Mouse (Mus musculus) cerebellum, adult 2 months (tissue): ENCODE data around the gene Atg9b. TPM values are rescaled to one million over a fixed set of nuclear protein-coding genes. Genes with fewer than 3 reads are reported as not detected.
A peak's percentile ranks its signal among the peaks of the same experiment; 100 is the strongest.

ENCODE experiments used
- DNase-seq, 2 experiments: peaks; one replicate each; pipeline ENCODE4 v3.0.0; 2021
- H3K27ac ChIP-seq: fragments of 200-500 bp; 2 replicates; pipeline ENCODE4 v1.5.1; 2012; ENCODE audit warnings: low read length, control low read depth, inconsistent platforms; ENCODE audit not compliant: insufficient read depth
- H3K27me3 ChIP-seq: fragments of 200-500 bp; 2 replicates; pipeline ENCODE4 v1.6.1; 2012; ENCODE audit warnings: inconsistent platforms, mild to moderate bottlenecking, low read length, moderate library complexity; ENCODE audit not compliant: control insufficient read depth, insufficient read depth
- H3K4me1 ChIP-seq: fragments of 200-500 bp; 2 replicates; pipeline ENCODE4 v1.6.1; 2011; ENCODE audit warnings: low read length; ENCODE audit not compliant: control insufficient read depth, insufficient read depth
- H3K4me3 ChIP-seq: fragments of 200-500 bp; replicated peaks from 2 replicates; pipeline ENCODE3; 2011; ENCODE audit warnings: mild to moderate bottlenecking, low read depth, low read length, control low read depth; ENCODE audit not compliant: insufficient read depth
- CTCF ChIP-seq: fragments of 200-500 bp; IDR thresholded peaks from 2 replicates; pipeline ENCODE4 v1.5.1; 2011; ENCODE audit warnings: low read depth, mild to moderate bottlenecking, control low read depth, low read length, moderate library complexity, borderline replicate concordance; ENCODE audit not compliant: insufficient read depth
- POLR2A ChIP-seq: fragments of 200-500 bp; IDR thresholded peaks from 2 replicates; pipeline ENCODE4 v1.6.1; 2011; ENCODE audit warnings: low read length, control low read depth, borderline replicate concordance; ENCODE audit not compliant: insufficient read depth
- WGBS: fragments of 180-500 bp; shearing (Covaris S2); methylation state at CpG from one replicate; pipeline ENCODE4 v1.1.7; 2018; 5-methylcytosine and 5-hydroxymethylcytosine counted together
- polyA plus RNA-seq: library from polyadenylated mRNA; depleted of rRNA; stranded (reverse); fragments of >200 nt; gene quantifications from 2 replicates; pipeline ENCODE4 v1.2.3, GENCODE M21; 2012

The Atg9b gene
- polyA plus RNA-seq, 1 experiment, result 4.1 TPM

DNA sequence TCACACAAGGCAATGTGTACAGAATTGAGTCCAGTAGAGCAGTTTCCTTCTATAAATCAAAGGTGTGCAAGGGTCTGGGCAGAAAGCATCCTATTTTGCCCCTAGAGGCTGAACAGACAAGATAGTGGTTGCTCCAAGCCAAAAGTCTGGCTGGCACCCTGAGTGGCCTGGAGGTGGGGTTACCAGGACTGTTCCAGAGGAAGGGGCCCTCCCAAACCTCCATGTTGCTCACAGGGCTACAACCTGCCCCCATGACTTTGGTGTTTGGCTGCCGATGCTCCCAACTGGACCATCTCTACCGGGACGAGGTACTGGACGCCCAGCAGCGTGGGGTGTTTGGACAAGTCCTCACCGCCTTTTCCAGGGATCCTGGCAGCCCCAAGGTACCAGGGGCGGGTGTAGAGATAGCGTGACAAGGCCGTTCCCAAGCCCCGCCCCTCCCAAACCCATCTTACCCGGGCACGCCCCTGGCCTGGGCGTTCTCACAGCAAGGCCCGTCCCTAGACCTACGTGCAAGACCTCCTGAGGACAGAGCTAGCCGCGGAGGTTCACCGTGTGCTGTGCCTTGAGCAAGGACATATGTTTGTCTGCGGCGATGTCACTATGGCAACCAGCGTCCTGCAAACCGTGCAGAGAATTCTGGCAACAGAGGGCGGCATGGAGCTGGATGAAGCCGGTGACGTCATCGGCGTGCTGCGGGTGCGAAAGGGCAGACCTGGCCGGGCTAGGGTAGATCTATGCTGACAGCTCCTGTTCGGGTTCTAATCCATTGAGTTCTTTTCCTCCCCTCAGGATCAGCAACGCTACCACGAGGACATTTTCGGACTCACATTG, 8.7 kb downstream of the Atg9b start:
- peak; percentile 97 to 98 for DNase-seq
- Histone ChIP-seq H3K27me3 (no peaks in the 10 kb centered on the region), H3K4me1 (peaks cover 12% of the 10 kb centered on the region), H3K4me3 (peak overlapping the region; percentile 79), H3K27ac (peak overlapping the region; percentile 69)
- under 1% methylated on average over 34 of the region's 34 CpGs for WGBS
- TF ChIP-seq POLR2A (peak; percentile 79; the same call in 1 of the 2 replicates), CTCF (peak; percentile 48; the same call in 1 of the 2 replicates)

DNA sequence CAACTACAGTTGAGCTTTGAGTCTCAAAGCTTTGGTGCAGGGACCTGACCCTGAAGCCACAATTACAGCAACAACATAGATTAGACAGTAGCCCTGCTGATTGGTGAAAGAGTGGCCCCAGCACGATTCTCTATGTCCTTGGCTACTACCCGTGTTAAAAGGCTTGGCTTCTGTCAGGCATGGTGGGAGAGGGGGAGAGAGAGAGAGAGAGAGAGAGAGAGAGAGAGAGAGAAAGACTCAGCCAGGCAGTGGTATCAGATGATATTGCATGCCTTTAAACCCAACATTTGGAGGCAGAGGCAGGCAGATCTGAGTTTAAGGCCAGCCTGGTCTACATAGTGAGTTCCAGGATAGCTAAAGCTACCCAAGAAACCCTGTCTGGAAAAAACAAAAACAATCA, 10.0 kb downstream of the Atg9b start:
- Histone ChIP-seq H3K27me3 (no peaks in the 10 kb centered on the region), H3K4me1 (peaks cover 7% of the 10 kb centered on the region; the same call in 1 of the 2 replicates), H3K4me3 (no peak overlapping the region), H3K27ac (no peak overlapping the region)
- no peak for DNase-seq
- 58% methylated on average over 2 of the region's 2 CpGs for WGBS
- TF ChIP-seq CTCF (no peak), POLR2A (no peak)

DNA sequence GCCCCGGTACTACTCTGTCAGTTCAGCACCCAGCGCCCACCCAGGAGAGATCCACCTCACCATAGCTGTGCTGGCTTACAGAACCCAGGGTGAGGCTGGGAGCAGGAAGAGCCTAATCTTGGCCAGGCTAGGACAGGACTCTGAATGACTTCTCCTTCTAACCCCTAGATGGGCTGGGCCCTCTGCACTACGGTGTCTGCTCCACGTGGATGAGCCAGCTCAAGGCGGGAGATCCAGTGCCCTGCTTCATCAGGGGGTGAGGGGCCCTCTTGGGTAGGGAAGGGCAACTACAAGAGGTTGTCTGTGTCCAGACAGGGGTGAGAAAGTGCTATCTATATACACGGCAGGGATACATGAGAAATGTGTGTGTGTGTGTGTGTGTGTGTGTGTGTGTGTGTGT, 10.5 kb downstream of the Atg9b start:
- Histone ChIP-seq H3K27me3 (no peaks in the 10 kb centered on the region), H3K27ac (no peak overlapping the region), H3K4me1 (peaks cover 7% of the 10 kb centered on the region; the same call in 1 of the 2 replicates), H3K4me3 (no peak overlapping the region)
- DNase-seq, result no peak
- no peak for TF ChIP-seq CTCF
- TF ChIP-seq POLR2A, result no peak
- 80% methylated on average over 6 of the region's 6 CpGs for WGBS

DNA sequence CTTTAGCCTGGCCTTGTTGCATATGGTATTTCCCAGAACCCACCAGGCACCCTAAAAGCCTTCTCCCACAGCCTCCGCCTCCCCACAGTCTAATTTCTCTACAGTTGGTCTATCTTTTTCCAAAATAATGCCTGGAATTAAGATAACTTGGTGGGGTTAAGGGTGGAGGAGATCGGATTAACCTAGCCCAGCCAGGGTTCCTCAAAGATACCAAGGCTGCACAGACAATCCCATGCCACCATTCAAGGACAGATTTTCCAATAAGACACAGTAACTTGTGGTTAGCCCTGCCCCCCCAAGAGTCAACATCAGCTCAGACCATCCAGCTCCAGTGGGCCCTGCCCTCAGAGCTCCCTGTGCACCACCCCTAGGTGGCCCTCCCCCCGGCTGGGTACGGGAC, 11.4 kb downstream of the Atg9b start:
- 90% methylated on average over 4 of the region's 4 CpGs for WGBS
- no peak for DNase-seq
- Histone ChIP-seq H3K4me3 (no peak overlapping the region), H3K4me1 (peaks cover 7% of the 10 kb centered on the region; the same call in 1 of the 2 replicates), H3K27ac (no peak overlapping the region), H3K27me3 (no peaks in the 10 kb centered on the region)
- no peak for TF ChIP-seq CTCF
- TF ChIP-seq POLR2A, result no peak

DNA sequence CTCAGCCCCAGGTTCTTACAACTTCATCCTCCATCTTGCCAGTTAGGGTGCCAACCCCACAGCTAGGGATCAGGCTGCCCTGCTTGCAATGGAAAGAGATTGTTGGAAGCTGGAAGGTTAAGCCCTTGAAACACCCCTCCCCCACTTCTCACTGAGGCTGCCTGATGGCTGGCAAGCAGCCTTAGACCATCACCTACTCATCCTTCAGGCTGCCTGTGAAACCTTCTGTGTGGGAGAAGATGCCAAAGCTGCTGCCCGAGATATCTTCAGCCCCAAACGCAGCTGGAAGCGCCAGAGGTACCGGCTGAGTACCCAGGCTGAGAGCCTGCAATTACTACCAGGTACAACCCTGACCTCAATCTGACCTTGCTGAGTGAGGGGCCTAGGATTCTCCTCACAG, 12.4 kb downstream of the Atg9b start:
- no peak for DNase-seq
- no peak overlapping the region for H3K4me3 ChIP-seq
- H3K27ac ChIP-seq, result no peak overlapping the region
- no peak for TF ChIP-seq POLR2A
- TF ChIP-seq CTCF, result no peak
- peaks cover 6% of the 10 kb centered on the region; the same call in 1 of the 2 replicates for H3K4me1 ChIP-seq
- no peaks in the 10 kb centered on the region for H3K27me3 ChIP-seq
- WGBS, result 42% methylated on average over 4 of the region's 4 CpGs

DNA sequence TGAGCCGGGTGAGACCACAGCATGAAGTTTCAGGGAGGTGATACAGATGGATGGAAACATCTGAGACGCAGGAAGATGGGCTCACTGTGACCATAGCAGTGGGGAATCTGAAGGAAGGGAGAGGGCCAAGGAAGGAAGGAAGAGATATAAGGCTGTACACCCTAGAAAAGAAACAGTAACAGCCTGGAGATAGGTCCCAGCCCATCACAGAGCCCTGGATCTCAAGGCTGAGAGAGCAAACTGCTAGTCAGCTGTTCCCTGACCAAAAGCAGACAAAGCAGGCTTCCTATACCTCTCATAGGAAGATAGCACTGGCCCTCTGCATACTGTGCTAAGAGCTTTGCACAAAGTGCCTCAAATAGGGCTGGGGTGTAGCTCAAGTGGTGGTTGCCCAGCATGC, 13.2 kb downstream of the Atg9b start:
- DNase-seq, result no peak
- Histone ChIP-seq H3K4me1 (0 out of 2 replicates have a peak, but pooled peaks cover 2% of the 10 kb centered on the region), H3K27me3 (no peaks in the 10 kb centered on the region), H3K4me3 (no peak overlapping the region), H3K27ac (no peak overlapping the region)
- TF ChIP-seq POLR2A, result no peak
- TF ChIP-seq CTCF, result no peak
- 65% methylated on average over 2 of the region's 2 CpGs for WGBS

DNA sequence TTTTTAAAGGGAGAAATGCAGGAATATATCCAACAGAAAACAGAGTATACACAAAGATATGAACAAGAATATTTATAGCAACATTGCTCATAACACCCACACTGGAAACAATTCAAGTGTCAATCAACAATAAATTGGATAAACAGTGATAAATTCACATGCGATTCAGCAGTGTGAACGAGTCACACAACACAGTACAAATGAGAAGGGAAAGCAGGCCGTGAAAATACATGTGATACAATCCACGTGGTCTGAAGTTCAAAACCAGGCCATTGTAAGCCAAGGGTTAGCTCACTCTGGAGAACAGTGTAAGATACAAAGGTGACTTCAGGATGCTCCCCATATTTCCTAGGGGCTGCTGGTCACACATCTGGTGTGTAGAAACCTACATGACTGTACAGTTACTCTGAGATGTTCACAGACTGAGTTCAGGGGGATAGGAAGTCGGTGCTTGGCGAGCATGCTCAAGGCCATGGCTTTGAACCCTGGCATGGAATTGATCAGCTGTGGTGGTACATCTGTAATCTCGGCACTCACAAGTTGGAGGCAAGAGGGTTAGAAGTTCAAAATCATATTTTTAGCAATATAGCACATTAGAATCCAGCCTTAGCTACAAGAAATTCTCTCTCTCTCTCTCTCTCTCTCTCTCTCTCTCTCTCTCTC, 17.1 kb downstream of the Atg9b start:
- no peak for DNase-seq
- H3K27ac ChIP-seq, result no peak overlapping the region
- TF ChIP-seq POLR2A (no peak), CTCF (no peak)
- no peak overlapping the region for H3K4me3 ChIP-seq
- H3K4me1 ChIP-seq, result no peaks in the 10 kb centered on the region; the same call in 1 of the 2 replicates
- 61% methylated on average over 7 of the region's 7 CpGs for WGBS
- no peaks in the 10 kb centered on the region for H3K27me3 ChIP-seq
